Mouse (Mus musculus) limb, embryonic 13.5 days (tissue): ENCODE measurements around the gene Stk39. TPM values are rescaled to one million over a fixed set of nuclear protein-coding genes. Genes with fewer than 3 reads are reported as not detected.

Source experiments
- ATAC-seq: fragments of 200-750 bp; cut with Nextera tagmentation; 2 replicates; pipeline ENCODE4 v1.8.0; 2017; ENCODE audit warnings: low read depth, moderate number of reproducible peaks, moderate TSS enrichment; ENCODE audit not compliant: low FRiP score
- H3K27ac ChIP-seq: fragments of 300-500 bp; sonication (generic); 2 replicates; pipeline ENCODE4 v1.5.1; 2015; ENCODE audit warnings: inconsistent platforms, mild to moderate bottlenecking, moderate library complexity
- H3K27me3 ChIP-seq: fragments of 300-500 bp; sonication (generic); 2 replicates; pipeline ENCODE4 v1.6.1; 2015; ENCODE audit warnings: mild to moderate bottlenecking, inconsistent platforms
- H3K36me3 ChIP-seq: fragments of 300-500 bp; sonication (generic); 2 replicates; pipeline ENCODE4 v1.6.1; 2015; ENCODE audit warnings: inconsistent platforms, mild to moderate bottlenecking, moderate library complexity
- H3K4me1 ChIP-seq: fragments of 300-500 bp; sonication (generic); 2 replicates; pipeline ENCODE4 v1.6.1; 2015; ENCODE audit warnings: inconsistent platforms
- H3K4me2 ChIP-seq: fragments of 300-500 bp; sonication (generic); replicated peaks from 2 replicates; pipeline ENCODE4 v1.6.1; 2015; ENCODE audit warnings: inconsistent platforms, mild to moderate bottlenecking, moderate library complexity
- H3K4me3 ChIP-seq: fragments of 300-500 bp; sonication (generic); 2 replicates; pipeline ENCODE4 v1.5.1; 2015; ENCODE audit warnings: moderate library complexity, mild to moderate bottlenecking, inconsistent platforms
- H3K9ac ChIP-seq: fragments of 300-500 bp; sonication (generic); 2 replicates; pipeline ENCODE4 v1.6.1; 2015; ENCODE audit warnings: mild to moderate bottlenecking, inconsistent platforms
- H3K9me3 ChIP-seq: fragments of 300-500 bp; sonication (generic); 2 replicates; pipeline ENCODE4 v1.6.1; 2016; ENCODE audit warnings: inconsistent platforms
- WGBS: fragments of 180-500 bp; shearing (Covaris S2); methylation state at CpG from one replicate; pipeline ENCODE4 v1.1.7; 2015; 5-methylcytosine and 5-hydroxymethylcytosine counted together
- polyA plus RNA-seq: library from polyadenylated mRNA; unstranded; fragments of >200 nt; fragmentation: Nextera tagmentation; extraction: Ambion mirVana; gene quantifications from 2 replicates; pipeline ENCODE4 v1.2.1, GENCODE M21; 2015

Gene Stk39
- polyA plus RNA-seq, 1 experiment from 2014 or later, result 14.8 TPM

DNA sequence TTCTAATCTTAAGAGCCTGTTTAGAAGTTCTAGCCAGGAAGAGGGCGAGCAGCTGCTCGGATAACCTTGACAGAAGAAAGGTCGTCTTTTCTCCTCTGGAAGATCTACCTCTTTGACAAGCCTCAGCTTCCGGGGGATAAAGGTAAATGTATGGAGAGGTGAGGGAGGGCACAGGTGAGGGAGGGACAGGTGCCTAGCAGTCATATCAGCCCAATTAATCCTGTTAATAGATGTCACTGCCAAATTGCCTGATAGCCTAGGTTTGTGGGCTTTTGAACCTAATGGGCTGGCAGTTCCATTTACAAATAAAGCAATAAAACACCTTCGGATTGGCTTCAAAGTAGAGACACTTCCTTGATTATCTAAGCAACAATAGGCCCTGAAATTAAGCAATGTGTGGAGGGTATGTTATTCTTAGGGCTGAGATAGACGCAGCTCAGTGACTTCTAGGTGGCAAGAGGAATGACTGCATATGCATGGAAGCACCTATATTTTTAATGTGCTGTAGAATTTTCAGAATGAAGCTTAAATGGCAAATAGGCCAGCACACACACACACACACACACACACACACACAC lies 14.5 kb downstream of the Stk39 start:
- H3K4me1 ChIP-seq, result no peaks in the 10 kb centered on the region
- H3K9me3 ChIP-seq, result no peaks in the 10 kb centered on the region
- ATAC-seq, result no peak
- H3K27ac ChIP-seq, result no peak overlapping the region
- H3K27me3 ChIP-seq, result no peaks in the 10 kb centered on the region
- WGBS, result 64% methylated on average over 6 of the region's 6 CpGs
- H3K4me3 ChIP-seq, result no peak overlapping the region
- no peak overlapping the region for H3K4me2 ChIP-seq
- peaks cover 8% of the 10 kb centered on the region for H3K36me3 ChIP-seq
- H3K9ac ChIP-seq, result no peak overlapping the region

DNA sequence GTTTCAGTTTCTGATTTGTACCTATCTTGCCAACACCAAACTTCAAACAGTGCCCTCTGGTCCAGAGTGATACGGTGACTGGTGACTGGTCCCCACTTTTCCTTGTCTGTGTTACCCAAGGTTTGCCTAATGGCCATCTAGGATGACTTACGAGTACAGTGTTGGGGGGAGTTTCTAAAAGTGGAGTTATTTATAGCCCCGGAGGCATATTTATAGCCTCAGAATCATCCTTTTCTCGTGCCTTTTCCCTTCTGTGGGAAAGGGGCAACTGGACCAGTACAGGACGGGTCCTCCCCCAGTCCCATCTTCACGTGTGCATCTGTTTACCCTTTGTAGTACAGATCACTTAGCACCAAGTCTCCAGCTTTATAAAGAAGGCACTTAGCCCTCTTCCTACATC lies 15.2 kb downstream of the Stk39 start:
- 59% methylated on average over 6 of the region's 6 CpGs for WGBS
- Histone ChIP-seq H3K27ac (no peak overlapping the region), H3K4me2 (no peak overlapping the region), H3K27me3 (no peaks in the 10 kb centered on the region), H3K4me1 (no peaks in the 10 kb centered on the region), H3K9me3 (no peaks in the 10 kb centered on the region), H3K36me3 (peaks cover 8% of the 10 kb centered on the region), H3K4me3 (no peak overlapping the region), H3K9ac (no peak overlapping the region)
- no peak for ATAC-seq

DNA sequence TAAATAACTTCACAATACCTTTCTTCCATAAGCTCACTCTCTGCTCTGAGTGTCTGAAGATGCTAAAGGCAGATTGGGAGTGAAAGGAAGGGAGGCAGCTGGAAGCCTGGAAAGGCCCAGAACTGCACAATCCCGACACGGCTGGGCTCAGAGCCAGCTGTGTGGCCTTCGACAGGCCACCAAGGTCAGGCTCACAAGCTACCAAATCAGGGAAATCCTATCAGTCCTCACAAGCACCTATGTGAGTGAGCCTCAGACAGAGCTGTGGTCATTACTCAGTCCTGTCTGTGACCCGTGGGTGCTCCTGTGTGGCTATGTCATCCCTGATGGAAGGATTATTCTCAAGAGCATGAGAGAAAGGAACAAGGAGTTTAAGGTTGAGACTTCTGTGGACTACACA lies 19.7 kb downstream of the Stk39 start:
- no peaks in the 10 kb centered on the region for H3K36me3 ChIP-seq
- H3K27ac ChIP-seq, result no peak overlapping the region
- WGBS, result 90% methylated on average over 4 of the region's 4 CpGs
- no peaks in the 10 kb centered on the region for H3K9me3 ChIP-seq
- H3K27me3 ChIP-seq, result no peaks in the 10 kb centered on the region
- no peak for ATAC-seq
- H3K4me3 ChIP-seq, result no peak overlapping the region
- H3K4me1 ChIP-seq, result no peaks in the 10 kb centered on the region
- H3K9ac ChIP-seq, result no peak overlapping the region
- no peak overlapping the region for H3K4me2 ChIP-seq

DNA sequence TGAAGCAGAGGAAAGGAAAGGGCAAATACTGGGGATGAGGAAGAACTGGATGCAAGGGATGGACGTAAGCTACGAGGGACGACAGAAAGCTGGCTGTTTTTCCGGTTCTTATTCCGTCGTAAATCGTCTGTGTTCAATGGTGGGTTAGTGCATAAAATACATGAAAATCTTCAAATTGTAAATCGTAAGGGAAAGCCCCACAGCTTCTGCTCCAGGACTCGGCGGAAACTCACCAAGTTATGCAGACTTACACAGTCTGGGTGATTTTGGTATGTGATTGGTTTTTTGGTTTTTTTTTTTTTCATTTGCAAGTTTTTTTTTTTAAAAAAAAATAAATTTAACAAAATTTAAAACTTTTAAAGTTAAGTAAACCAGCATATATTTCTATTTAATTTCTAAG lies 24.0 kb downstream of the Stk39 start:
- Histone ChIP-seq H3K9me3 (no peaks in the 10 kb centered on the region), H3K4me3 (no peak overlapping the region), H3K9ac (no peak overlapping the region), H3K4me2 (no peak overlapping the region), H3K4me1 (peaks cover 3% of the 10 kb centered on the region; the same call in 1 of the 2 replicates), H3K36me3 (no peaks in the 10 kb centered on the region), H3K27ac (no peak overlapping the region), H3K27me3 (no peaks in the 10 kb centered on the region)
- WGBS, result 74% methylated on average over 10 of the region's 10 CpGs
- no peak for ATAC-seq

DNA sequence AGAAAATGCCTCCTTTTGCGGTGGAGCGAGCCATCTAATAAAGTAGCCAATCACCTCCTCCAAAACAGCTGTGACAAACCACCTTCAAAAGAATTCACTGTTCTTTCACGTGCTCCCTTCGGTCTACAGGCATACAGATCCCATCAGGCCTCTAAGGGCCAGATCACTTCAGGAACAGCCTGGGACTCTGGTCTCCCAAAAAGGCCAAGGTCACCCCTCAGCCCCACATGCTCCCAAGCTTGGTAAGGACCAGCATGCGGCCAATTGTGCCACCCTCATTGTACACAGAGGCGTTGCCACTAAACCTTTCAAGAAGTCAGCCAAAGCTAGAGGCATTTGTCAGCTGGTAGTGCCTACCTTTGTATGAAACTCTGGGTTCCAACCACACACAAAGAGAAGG lies 28.9 kb downstream of the Stk39 start:
- Histone ChIP-seq H3K36me3 (no peaks in the 10 kb centered on the region), H3K4me2 (no peak overlapping the region), H3K9me3 (no peaks in the 10 kb centered on the region), H3K27me3 (no peaks in the 10 kb centered on the region), H3K27ac (no peak overlapping the region), H3K9ac (no peak overlapping the region), H3K4me3 (no peak overlapping the region), H3K4me1 (peaks cover 26% of the 10 kb centered on the region)
- no peak for ATAC-seq
- 41% methylated on average over 6 of the region's 6 CpGs for WGBS

DNA sequence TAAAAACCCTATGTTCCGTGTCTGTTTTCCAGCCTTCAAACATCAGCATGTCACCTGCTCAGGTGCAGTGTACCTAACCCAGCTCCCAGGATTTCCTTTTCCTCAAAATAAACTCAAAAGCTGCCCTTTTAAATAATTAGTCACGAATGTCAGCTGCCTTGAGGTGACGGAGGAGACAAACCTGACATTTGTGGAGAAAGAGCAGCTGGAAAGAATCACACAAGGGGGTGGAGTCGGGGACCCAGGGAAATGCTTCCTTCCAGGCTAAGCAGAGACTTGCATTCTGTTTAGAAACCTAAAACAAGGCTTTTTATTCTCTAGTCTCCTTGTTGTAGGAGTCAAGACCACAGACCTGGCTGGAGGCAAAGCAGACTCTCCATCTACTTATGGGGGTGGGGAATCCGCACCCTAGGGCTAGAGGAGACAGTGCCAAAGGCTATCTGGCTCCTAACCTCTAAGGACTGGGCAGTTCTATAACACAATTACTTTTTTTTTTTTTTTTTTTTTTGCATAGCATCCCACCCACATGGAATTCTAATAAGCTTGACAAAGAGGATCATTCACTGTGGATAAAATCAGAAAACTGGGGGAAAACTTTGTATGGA lies 29.9 kb downstream of the Stk39 start:
- peak overlapping the region; percentile 39; the same call in 1 of the 2 replicates for H3K27ac ChIP-seq
- H3K27me3 ChIP-seq, result no peaks in the 10 kb centered on the region
- WGBS, result 12% methylated on average over 5 of the region's 5 CpGs
- H3K9me3 ChIP-seq, result no peaks in the 10 kb centered on the region
- H3K4me2 ChIP-seq, result no peak overlapping the region
- H3K4me1 ChIP-seq, result peaks cover 26% of the 10 kb centered on the region
- peak; percentile 33; the same call in 1 of the 2 replicates for ATAC-seq
- H3K36me3 ChIP-seq, result no peaks in the 10 kb centered on the region
- H3K4me3 ChIP-seq, result no peak overlapping the region
- H3K9ac ChIP-seq, result no peak overlapping the region

DNA sequence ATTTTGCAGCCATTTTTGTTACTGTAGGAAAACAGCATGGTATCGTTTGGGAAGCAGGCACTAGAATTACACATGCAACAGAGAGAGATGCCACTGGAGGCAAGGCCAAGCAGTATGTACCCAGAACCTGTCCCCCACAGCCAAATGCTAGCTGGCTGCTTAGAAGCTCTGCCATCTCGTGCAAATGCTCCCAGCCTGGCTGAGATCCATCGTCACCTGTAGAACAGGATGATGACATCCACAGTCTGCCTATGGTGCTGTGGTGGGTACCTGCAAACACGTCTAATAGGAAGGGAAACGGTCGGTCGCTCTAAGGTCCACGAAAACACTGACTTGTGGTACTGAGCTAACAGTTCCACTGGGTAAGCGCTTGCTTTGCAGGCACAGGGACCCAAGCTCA lies 32.5 kb downstream of the Stk39 start:
- ATAC-seq, result no peak
- 92% methylated on average over 9 of the region's 9 CpGs for WGBS

DNA sequence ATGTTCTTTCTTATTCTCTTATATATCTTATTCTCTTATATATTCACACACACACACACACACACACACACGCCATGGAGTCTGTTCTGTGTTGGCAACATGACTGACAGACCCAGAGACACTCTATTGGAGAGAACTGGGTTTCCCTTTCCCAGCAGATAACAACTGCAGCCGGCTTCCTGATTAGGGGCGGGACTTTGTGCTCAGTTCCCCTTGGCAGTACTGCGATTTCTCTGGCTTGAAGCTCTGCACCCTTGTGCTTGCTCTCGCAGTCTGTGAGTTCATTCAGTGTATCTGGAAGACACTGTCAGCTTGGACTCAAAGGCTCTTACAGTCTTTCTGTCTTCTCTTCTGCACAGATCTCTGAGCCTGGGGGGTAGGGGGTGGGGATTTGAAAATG lies 34.1 kb downstream of the Stk39 start:
- Histone ChIP-seq H3K9me3 (no peaks in the 10 kb centered on the region), H3K27me3 (no peaks in the 10 kb centered on the region), H3K4me1 (peaks cover 50% of the 10 kb centered on the region), H3K36me3 (no peaks in the 10 kb centered on the region), H3K27ac (no peak overlapping the region), H3K9ac (no peak overlapping the region), H3K4me3 (no peak overlapping the region), H3K4me2 (no peak overlapping the region)
- ATAC-seq, result no peak
- WGBS, result 69% methylated on average over 5 of the region's 5 CpGs

More for the DNA sequence above, 32.5 kb downstream of the Stk39 start:
- Histone ChIP-seq H3K4me2 (no peak overlapping the region), H3K4me3 (no peak overlapping the region), H3K4me1 (peaks cover 46% of the 10 kb centered on the region), H3K27me3 (no peaks in the 10 kb centered on the region), H3K27ac (no peak overlapping the region), H3K36me3 (no peaks in the 10 kb centered on the region), H3K9me3 (no peaks in the 10 kb centered on the region), H3K9ac (no peak overlapping the region)

DNA sequence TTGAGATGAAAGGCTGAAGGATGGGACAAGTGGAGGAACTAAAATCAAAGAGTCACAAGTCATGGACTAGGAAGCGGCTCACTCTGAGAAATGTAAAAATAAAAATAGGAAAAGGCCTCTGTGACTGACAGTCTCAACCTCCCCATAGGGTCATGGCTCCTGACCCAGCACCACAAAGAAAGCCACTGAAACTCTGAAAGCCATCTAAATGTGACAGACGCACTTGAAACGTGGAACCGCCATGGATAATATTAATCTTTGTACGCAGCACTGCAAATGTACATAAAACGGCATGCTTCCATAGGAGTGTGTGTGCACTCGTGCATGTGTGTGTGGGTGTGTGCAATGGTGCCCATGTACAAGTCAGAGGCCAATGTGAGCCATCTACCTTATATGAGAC lies 34.9 kb downstream of the Stk39 start:
- no peak overlapping the region for H3K4me3 ChIP-seq
- H3K4me2 ChIP-seq, result no peak overlapping the region
- H3K4me1 ChIP-seq, result peaks cover 43% of the 10 kb centered on the region
- no peaks in the 10 kb centered on the region for H3K27me3 ChIP-seq
- no peaks in the 10 kb centered on the region for H3K9me3 ChIP-seq
- H3K9ac ChIP-seq, result no peak overlapping the region
- ATAC-seq, result no peak
- no peak overlapping the region for H3K27ac ChIP-seq
- 92% methylated on average over 7 of the region's 7 CpGs for WGBS
- no peaks in the 10 kb centered on the region for H3K36me3 ChIP-seq

DNA sequence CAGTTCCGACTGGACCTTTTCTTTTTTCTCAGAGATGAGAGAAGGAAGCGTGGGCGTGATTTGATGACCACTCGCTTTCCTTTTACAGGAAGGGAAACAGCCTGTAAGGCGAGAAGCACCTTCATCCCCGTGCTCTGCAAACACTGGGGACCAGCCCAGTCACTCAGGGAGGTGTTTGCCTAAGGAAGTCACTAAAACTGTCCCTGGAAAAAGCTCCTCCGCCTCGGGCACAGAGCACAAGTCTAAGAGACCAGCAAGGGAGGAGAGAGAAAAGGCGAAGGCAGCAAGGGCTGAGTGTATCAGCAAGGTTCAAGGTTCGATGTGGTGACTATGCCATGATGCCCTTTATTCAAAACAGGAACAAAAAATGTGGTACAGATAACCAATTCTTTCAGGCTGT lies 35.8 kb downstream of the Stk39 start:
- Histone ChIP-seq H3K36me3 (no peaks in the 10 kb centered on the region), H3K9me3 (no peaks in the 10 kb centered on the region), H3K4me2 (peak overlapping the region; percentile 32), H3K27me3 (no peaks in the 10 kb centered on the region), H3K27ac (no peak overlapping the region), H3K4me3 (no peak overlapping the region), H3K4me1 (peaks cover 35% of the 10 kb centered on the region), H3K9ac (no peak overlapping the region)
- no peak for ATAC-seq
- WGBS, result 19% methylated on average over 10 of the region's 10 CpGs

DNA sequence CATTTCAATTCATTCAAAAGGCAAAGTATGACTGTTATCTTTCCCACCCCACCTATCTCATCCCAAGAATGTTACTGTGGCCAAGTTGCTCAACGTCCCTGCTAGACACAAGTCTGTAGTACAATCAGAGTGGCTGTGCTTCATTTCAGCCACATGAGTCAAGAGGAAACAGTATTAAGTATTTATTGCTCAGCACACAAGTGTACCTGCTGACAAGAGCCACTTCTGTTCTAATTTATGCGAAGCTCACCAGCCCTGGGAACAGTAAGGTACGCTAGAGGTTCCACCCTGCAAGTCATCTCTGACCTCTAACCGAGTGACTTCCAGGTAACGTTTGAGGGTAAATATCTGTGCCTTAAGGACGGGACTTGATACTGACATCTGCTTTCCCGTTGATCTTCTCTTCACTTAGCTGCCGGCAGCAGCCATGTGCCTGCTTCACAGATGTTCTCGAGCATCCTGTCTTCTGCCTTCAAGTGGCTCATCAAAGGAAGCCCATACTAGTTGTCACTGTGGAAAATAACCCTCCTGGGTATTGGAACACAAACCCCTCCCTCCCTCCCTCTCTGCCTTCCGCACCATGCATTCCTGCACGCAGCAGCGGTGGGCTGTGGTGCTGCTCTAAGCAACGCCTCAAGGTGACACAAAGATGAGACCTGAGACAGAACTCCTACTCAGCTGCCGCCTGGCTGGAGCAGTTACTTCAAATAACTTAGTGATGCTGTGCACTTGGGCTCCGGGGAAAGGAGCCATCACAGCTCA lies 36.4 kb downstream of the Stk39 start:
- no peak for ATAC-seq
- no peaks in the 10 kb centered on the region for H3K27me3 ChIP-seq
- peak overlapping the region; percentile 32 for H3K4me2 ChIP-seq
- no peak overlapping the region for H3K27ac ChIP-seq
- WGBS, result 10% methylated on average over 15 of the region's 15 CpGs
- H3K9ac ChIP-seq, result no peak overlapping the region
- H3K9me3 ChIP-seq, result no peaks in the 10 kb centered on the region
- H3K4me3 ChIP-seq, result no peak overlapping the region
- H3K36me3 ChIP-seq, result no peaks in the 10 kb centered on the region
- H3K4me1 ChIP-seq, result peaks cover 36% of the 10 kb centered on the region

DNA sequence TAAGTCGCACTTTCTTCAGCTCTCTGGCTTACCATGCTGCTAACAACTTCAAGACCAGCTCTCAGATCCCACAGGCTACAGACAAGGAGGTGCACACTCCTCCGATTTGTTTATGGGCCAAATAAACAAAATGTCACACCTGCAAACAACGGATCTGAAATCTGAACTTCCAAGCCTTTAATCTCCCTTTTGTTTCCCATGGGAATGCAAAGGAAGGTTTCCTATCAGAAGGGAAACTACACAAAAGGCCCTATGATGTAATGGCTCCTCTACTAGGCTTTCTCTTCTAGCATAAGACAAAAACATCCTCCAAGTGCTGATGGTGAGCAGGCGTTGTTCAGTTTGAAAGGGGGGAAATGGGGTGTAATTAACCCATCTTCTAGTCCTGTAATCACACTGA lies 37.1 kb downstream of the Stk39 start:
- H3K9ac ChIP-seq, result no peak overlapping the region
- no peaks in the 10 kb centered on the region for H3K27me3 ChIP-seq
- ATAC-seq, result no peak
- H3K4me1 ChIP-seq, result peaks cover 36% of the 10 kb centered on the region
- H3K27ac ChIP-seq, result no peak overlapping the region
- no peaks in the 10 kb centered on the region for H3K9me3 ChIP-seq
- no peak overlapping the region for H3K4me2 ChIP-seq
- H3K4me3 ChIP-seq, result no peak overlapping the region
- no peaks in the 10 kb centered on the region for H3K36me3 ChIP-seq
- 18% methylated on average over 4 of the region's 4 CpGs for WGBS
